Mouse (Mus musculus) forebrain, embryonic 12.5 days (tissue): ENCODE measurements around the gene Grifin. TPM values are rescaled to one million over a fixed set of nuclear protein-coding genes. Genes with fewer than 3 reads are reported as not detected.
A peak's percentile ranks its signal among the peaks of the same experiment; 100 is the strongest.

Source experiments
- ATAC-seq: fragments of 200-750 bp; cut with Nextera tagmentation; 2 replicates; pipeline ENCODE4 v1.8.0; 2017; ENCODE audit warnings: moderate TSS enrichment; ENCODE audit not compliant: low FRiP score
- H3K27ac ChIP-seq: fragments of 300-500 bp; sonication (generic); 2 replicates; pipeline ENCODE4 v1.5.1; 2016; ENCODE audit warnings: mild to moderate bottlenecking
- H3K27me3 ChIP-seq: fragments of 300-500 bp; sonication (generic); 2 replicates; pipeline ENCODE4 v1.6.1; 2016; ENCODE audit warnings: mild to moderate bottlenecking
- H3K36me3 ChIP-seq: fragments of 300-500 bp; sonication (generic); replicated peaks from 2 replicates; pipeline ENCODE4 v1.6.1; 2016; ENCODE audit warnings: mild to moderate bottlenecking
- H3K4me1 ChIP-seq: fragments of 300-500 bp; sonication (generic); 2 replicates; pipeline ENCODE4 v1.6.1; 2016
- H3K4me2 ChIP-seq: fragments of 300-500 bp; sonication (generic); 2 replicates; pipeline ENCODE4 v1.6.1; 2016; ENCODE audit warnings: mild to moderate bottlenecking, moderate library complexity
- H3K4me3 ChIP-seq: fragments of 300-500 bp; sonication (generic); replicated peaks from 2 replicates; pipeline ENCODE4 v1.5.1; 2016; ENCODE audit warnings: mild to moderate bottlenecking
- H3K9ac ChIP-seq: fragments of 300-500 bp; sonication (generic); 2 replicates; pipeline ENCODE4 v1.6.1; 2016; ENCODE audit warnings: mild to moderate bottlenecking
- H3K9me3 ChIP-seq: fragments of 300-500 bp; sonication (generic); 2 replicates; pipeline ENCODE4 v1.6.1; 2016
- WGBS: fragments of 180-500 bp; shearing (Covaris S2); methylation state at CpG from one replicate; pipeline ENCODE4 v1.1.7; 2016; 5-methylcytosine and 5-hydroxymethylcytosine counted together
- polyA plus RNA-seq: library from polyadenylated mRNA; unstranded; fragments of >200 nt; fragmentation: Nextera tagmentation; extraction: Ambion mirVana; gene quantifications from 2 replicates; pipeline ENCODE4 v1.2.1, GENCODE M21; 2016

Grifin gene
- polyA plus RNA-seq, 1 experiment from 2014 or later = not detected

GRCm38 (mm10) chr5:140582995-140583731 lies 18.3 kb upstream of the Grifin start:
- peak; percentile 31; the same call in 1 of the 2 replicates for ATAC-seq
- H3K4me1 ChIP-seq = peaks cover 71% of the 10 kb centered on the region
- no peaks in the 10 kb centered on the region for H3K27me3 ChIP-seq
- H3K4me3 ChIP-seq = no peak overlapping the region
- H3K36me3 ChIP-seq = no peaks in the 10 kb centered on the region
- peak overlapping the region; percentile 93 for H3K27ac ChIP-seq
- H3K4me2 ChIP-seq = peak overlapping the region; percentile 13; the same call in 1 of the 2 replicates
- no peaks in the 10 kb centered on the region for H3K9me3 ChIP-seq
- H3K9ac ChIP-seq = peak overlapping the region; percentile 30; the same call in 1 of the 2 replicates
- 7% methylated on average over 8 of the region's 8 CpGs for WGBS

- 3% methylated on average over 5 of the region's 5 CpGs for WGBS
- peak overlapping the region; percentile 13; the same call in 1 of the 2 replicates for H3K9ac ChIP-seq
- H3K4me3 ChIP-seq = no peak overlapping the region
- H3K27me3 ChIP-seq = no peaks in the 10 kb centered on the region
- no peak for ATAC-seq
- peaks cover 67% of the 10 kb centered on the region for H3K4me1 ChIP-seq
- peak overlapping the region; percentile 86 for H3K27ac ChIP-seq
- H3K9me3 ChIP-seq = no peaks in the 10 kb centered on the region
- peak overlapping the region; percentile 10 for H3K4me2 ChIP-seq
- H3K36me3 ChIP-seq = no peaks in the 10 kb centered on the region
These were observed 16.7 kb upstream of the Grifin start for GRCm38 (mm10) chr5:140581569-140581968.

DNA sequence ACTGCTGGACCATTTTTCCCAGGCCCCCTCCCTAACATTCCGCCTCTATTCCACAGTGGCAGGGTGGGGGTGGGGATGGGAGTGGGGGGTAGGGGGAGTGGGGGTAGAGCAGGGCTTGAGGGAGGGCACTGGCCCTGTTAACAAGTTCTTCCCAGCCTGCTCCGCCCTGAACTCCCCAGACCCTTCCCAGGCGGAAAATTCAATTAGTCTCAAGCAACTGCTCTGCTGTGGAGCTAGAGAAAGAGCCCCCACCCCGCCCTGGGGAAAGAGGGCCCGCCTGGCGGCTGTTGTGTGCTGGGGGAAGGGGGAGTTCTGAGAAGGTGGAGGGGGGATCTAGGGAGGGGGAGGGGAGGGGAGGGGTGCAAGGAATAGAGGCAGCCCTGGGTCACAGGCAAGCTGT lies 14.9 kb upstream of the Grifin start:
- no peaks in the 10 kb centered on the region for H3K36me3 ChIP-seq
- H3K27ac ChIP-seq = peak overlapping the region; percentile 86
- H3K9ac ChIP-seq = no peak overlapping the region
- H3K4me2 ChIP-seq = peak overlapping the region; percentile 19; the same call in 1 of the 2 replicates
- peak; percentile 65 for ATAC-seq
- no peak overlapping the region for H3K4me3 ChIP-seq
- no peaks in the 10 kb centered on the region for H3K27me3 ChIP-seq
- 0% methylated on average over 6 of the region's 6 CpGs for WGBS
- peaks cover 61% of the 10 kb centered on the region for H3K4me1 ChIP-seq
- H3K9me3 ChIP-seq = no peaks in the 10 kb centered on the region

DNA sequence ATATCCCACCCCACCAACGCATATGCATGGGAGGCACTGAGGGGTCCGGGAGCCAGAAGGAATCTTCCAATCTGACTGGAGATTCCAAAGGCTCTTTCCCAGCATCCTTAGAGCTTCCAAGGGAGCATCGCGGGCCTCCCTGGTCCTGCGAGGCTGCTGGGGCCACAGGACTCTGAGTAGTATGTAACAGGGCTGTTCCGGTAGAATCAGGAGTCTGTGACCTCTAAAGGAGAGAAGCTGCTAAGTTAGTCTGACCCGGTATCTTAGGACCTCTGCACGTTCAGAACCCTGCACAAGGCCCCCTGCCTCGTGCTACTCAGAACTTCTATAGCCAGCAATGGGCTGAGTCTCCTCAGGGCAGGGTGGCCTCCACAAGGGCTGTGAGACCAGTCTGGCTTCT lies 14.3 kb upstream of the Grifin start:
- Histone ChIP-seq H3K4me3 (no peak overlapping the region), H3K4me2 (peak overlapping the region; percentile 6; the same call in 1 of the 2 replicates), H3K27me3 (no peaks in the 10 kb centered on the region), H3K9me3 (no peaks in the 10 kb centered on the region), H3K9ac (0 out of 2 replicates have a peak overlapping the region, but pooled peaks have one; percentile 12), H3K36me3 (no peaks in the 10 kb centered on the region), H3K4me1 (peaks cover 55% of the 10 kb centered on the region), H3K27ac (peak overlapping the region; percentile 86)
- ATAC-seq = no peak
- 22% methylated on average over 9 of the region's 9 CpGs for WGBS

- no peak overlapping the region for H3K27ac ChIP-seq
- peaks cover 20% of the 10 kb centered on the region for H3K4me1 ChIP-seq
- no peaks in the 10 kb centered on the region for H3K9me3 ChIP-seq
- no peak overlapping the region for H3K4me3 ChIP-seq
- WGBS = 75% methylated on average over 5 of the region's 5 CpGs
- no peaks in the 10 kb centered on the region for H3K36me3 ChIP-seq
- no peak overlapping the region for H3K9ac ChIP-seq
- ATAC-seq = no peak
- no peaks in the 10 kb centered on the region for H3K27me3 ChIP-seq
- H3K4me2 ChIP-seq = no peak overlapping the region
These were observed 10.6 kb upstream of the Grifin start for GRCm38 (mm10) chr5:140575381-140575866.

GRCm38 (mm10) chr5:140572611-140573010 lies 7.7 kb upstream of the Grifin start:
- no peak for ATAC-seq
- no peak overlapping the region for H3K27ac ChIP-seq
- no peak overlapping the region for H3K9ac ChIP-seq

DNA sequence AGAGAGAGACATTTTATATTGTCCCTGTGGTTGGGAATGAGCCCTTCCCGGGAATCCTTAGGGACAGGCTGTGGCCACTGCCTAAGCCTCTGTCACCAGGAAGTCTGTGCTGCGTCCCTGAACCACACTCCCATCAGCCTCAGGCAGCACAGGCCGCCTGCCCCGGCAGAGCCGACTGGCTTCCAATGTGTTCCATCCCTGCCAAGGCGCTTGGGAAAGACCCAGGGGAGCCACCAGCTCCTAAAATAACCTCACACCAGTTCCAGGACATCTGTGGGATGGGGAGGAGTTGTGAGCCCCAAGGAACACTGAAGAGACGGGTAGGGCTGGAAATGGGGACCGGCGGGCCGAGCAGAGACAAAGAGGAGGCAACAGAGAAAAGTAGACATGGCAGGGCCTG lies 6.8 kb upstream of the Grifin start:
- H3K27ac ChIP-seq = no peak overlapping the region
- WGBS = 70% methylated on average over 10 of the region's 10 CpGs
- H3K4me2 ChIP-seq = no peak overlapping the region
- H3K9ac ChIP-seq = no peak overlapping the region
- H3K9me3 ChIP-seq = no peaks in the 10 kb centered on the region
- peaks cover 17% of the 10 kb centered on the region for H3K4me1 ChIP-seq
- H3K4me3 ChIP-seq = no peak overlapping the region
- no peak for ATAC-seq
- no peaks in the 10 kb centered on the region for H3K36me3 ChIP-seq
- H3K27me3 ChIP-seq = no peaks in the 10 kb centered on the region

More at GRCm38 (mm10) chr5:140572611-140573010, 7.7 kb upstream of the Grifin start:
- WGBS = 84% methylated on average over 6 of the region's 6 CpGs
- no peaks in the 10 kb centered on the region for H3K36me3 ChIP-seq
- no peaks in the 10 kb centered on the region for H3K9me3 ChIP-seq
- H3K27me3 ChIP-seq = no peaks in the 10 kb centered on the region
- H3K4me1 ChIP-seq = peaks cover 7% of the 10 kb centered on the region
- H3K4me2 ChIP-seq = no peak overlapping the region
- H3K4me3 ChIP-seq = no peak overlapping the region

DNA sequence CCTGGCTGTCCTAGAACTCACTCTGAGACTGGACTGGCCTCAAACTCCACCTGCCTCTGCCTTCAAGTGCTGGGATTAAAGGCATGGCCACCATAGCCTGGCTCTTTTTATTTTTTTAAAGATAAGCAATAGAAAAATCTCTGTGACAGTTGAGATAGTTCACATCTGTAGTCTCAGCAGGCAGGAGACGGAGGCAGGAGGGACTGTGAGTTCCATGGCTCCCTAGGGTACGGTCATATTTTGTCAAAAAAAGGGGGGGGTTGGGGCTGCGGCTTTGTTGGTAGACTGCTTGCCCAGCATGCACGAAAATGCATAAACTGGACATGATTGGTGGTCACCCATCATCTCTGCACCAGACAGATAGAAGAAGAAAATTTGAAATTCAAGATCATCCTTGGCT lies 6.3 kb upstream of the Grifin start:
- Histone ChIP-seq H3K9me3 (no peaks in the 10 kb centered on the region), H3K36me3 (no peaks in the 10 kb centered on the region), H3K9ac (no peak overlapping the region), H3K4me1 (peaks cover 22% of the 10 kb centered on the region), H3K4me3 (no peak overlapping the region), H3K4me2 (no peak overlapping the region), H3K27me3 (no peaks in the 10 kb centered on the region), H3K27ac (no peak overlapping the region)
- no peak for ATAC-seq
- whole genome bisulfite sequencing = 78% methylated on average over 4 of the region's 4 CpGs

GRCm38 (mm10) chr5:140570223-140570870 lies 5.5 kb upstream of the Grifin start:
- WGBS = 89% methylated on average over 13 of the region's 13 CpGs
- Histone ChIP-seq H3K4me1 (peaks cover 30% of the 10 kb centered on the region), H3K27ac (no peak overlapping the region)

DNA sequence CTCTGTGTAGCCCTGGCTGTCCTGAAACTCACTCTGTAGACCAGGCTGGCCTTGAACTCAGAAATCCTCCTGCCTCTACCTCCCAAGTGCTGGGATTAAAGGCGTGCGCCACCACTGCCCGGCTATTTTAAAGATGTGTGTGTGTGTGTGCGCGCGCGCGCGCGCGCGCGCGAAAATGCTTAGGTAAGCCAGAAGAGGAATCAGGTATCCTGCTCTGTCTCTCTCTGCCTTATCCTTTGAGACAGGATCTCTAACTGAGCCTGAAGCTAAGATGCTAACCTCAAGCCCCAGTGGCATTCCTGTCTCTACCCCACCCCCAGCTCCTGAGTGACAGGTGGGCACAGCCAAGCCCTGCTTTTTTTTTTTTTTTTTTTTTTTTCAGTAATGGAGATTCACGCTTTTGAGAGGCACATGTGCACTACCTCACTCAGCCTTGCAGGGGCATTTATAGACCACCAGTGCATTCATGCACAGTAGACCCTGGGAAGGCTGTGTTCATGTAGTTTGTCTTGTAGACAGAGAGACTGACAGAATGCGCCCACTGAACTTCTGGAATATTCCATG lies 4.2 kb upstream of the Grifin start:
- Histone ChIP-seq H3K9me3 (no peaks in the 10 kb centered on the region), H3K4me2 (no peak overlapping the region), H3K27ac (0 out of 2 replicates have a peak overlapping the region, but pooled peaks have one; percentile 8), H3K9ac (no peak overlapping the region), H3K4me1 (peaks cover 39% of the 10 kb centered on the region), H3K4me3 (no peak overlapping the region), H3K36me3 (no peaks in the 10 kb centered on the region), H3K27me3 (no peaks in the 10 kb centered on the region)
- WGBS = 80% methylated on average over 16 of the region's 16 CpGs
- ATAC-seq = no peak

More at GRCm38 (mm10) chr5:140570223-140570870, 5.5 kb upstream of the Grifin start:
- no peak overlapping the region for H3K4me2 ChIP-seq
- H3K9me3 ChIP-seq = no peaks in the 10 kb centered on the region
- H3K4me3 ChIP-seq = no peak overlapping the region
- H3K27me3 ChIP-seq = no peaks in the 10 kb centered on the region
- no peak overlapping the region for H3K9ac ChIP-seq
- H3K36me3 ChIP-seq = no peaks in the 10 kb centered on the region
- ATAC-seq = no peak

- no peaks in the 10 kb centered on the region for H3K9me3 ChIP-seq
- H3K4me1 ChIP-seq = peaks cover 40% of the 10 kb centered on the region
- H3K27ac ChIP-seq = peak overlapping the region; percentile 32; the same call in 1 of the 2 replicates
- H3K36me3 ChIP-seq = no peaks in the 10 kb centered on the region
- no peak overlapping the region for H3K4me3 ChIP-seq
- no peak overlapping the region for H3K9ac ChIP-seq
- no peaks in the 10 kb centered on the region for H3K27me3 ChIP-seq
- H3K4me2 ChIP-seq = no peak overlapping the region
- no peak; the same call in 1 of the 2 replicates for ATAC-seq
- 66% methylated on average over 10 of the region's 10 CpGs for WGBS
These were observed 3.6 kb upstream of the Grifin start for GRCm38 (mm10) chr5:140568321-140568970.

DNA sequence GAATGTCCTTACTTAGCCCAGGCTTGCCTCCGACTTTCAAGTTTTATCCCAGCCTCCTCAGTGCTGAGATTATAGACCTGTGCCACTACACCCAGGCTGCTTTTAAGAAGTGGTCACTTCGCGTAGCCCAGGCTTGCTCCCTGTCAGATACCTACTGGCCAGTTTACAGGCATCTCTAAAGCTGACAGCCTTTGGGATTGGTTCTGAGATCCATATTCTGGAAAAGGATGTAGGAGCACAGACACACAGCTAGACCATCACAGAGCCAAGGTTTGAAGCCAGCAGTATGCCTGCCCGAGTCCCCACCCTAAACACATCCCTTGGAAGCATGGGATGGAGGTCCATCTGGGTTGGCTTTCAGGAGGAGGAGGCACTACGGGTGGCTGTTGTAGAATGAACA lies 2.9 kb upstream of the Grifin start:
- Histone ChIP-seq H3K4me3 (no peak overlapping the region), H3K27ac (no peak overlapping the region), H3K9me3 (no peaks in the 10 kb centered on the region), H3K4me1 (peaks cover 40% of the 10 kb centered on the region), H3K27me3 (no peaks in the 10 kb centered on the region), H3K9ac (no peak overlapping the region), H3K36me3 (no peaks in the 10 kb centered on the region), H3K4me2 (no peak overlapping the region)
- no peak for ATAC-seq
- 83% methylated on average over 5 of the region's 5 CpGs for WGBS
